Mouse (Mus musculus) cerebellum, adult 2 months (tissue): Measurements from ENCODE around the gene Msi2.

Experiments
- CTCF ChIP-seq: fragments of 200-500 bp; IDR thresholded peaks from 2 replicates; pipeline ENCODE4 v1.5.1; 2011; ENCODE audit warnings: low read depth, mild to moderate bottlenecking, control low read depth, low read length, moderate library complexity, borderline replicate concordance; ENCODE audit not compliant: insufficient read depth
- POLR2A ChIP-seq: fragments of 200-500 bp; IDR thresholded peaks from 2 replicates; pipeline ENCODE4 v1.6.1; 2011; ENCODE audit warnings: low read length, control low read depth, borderline replicate concordance; ENCODE audit not compliant: insufficient read depth

GRCm38 (mm10) chr11:88719601-88720000 lies 1.3 kb upstream of the Msi2 start:
- TF ChIP-seq CTCF (no peak), POLR2A (no peak)
